Mouse (Mus musculus) liver, embryonic 11.5 days (tissue): ENCODE results near the gene Kcne2. TPM values are rescaled to one million over a fixed set of nuclear protein-coding genes. Genes with fewer than 3 reads are reported as not detected.

Experiments used
- ATAC-seq: fragments of 200-750 bp; cut with Nextera tagmentation; replicated peaks from 2 replicates; pipeline ENCODE4 v1.8.0; 2017; ENCODE audit warnings: moderate number of reproducible peaks, mild to moderate bottlenecking, moderate TSS enrichment, moderate library complexity; ENCODE audit not compliant: low FRiP score
- DNase-seq: peaks from one replicate; pipeline ENCODE4 v3.0.0-alpha.2; 2017; ENCODE audit warnings: low spot score
- H3K27ac ChIP-seq: fragments of 300-500 bp; sonication (generic); 2 replicates; pipeline ENCODE4 v1.5.1; 2014; ENCODE audit warnings: mild to moderate bottlenecking, low read depth, low read length, control low read depth
- H3K27me3 ChIP-seq: fragments of 300-500 bp; sonication (generic); replicated peaks from 2 replicates; pipeline ENCODE4 v1.6.1; 2014; ENCODE audit warnings: low read length, mixed read lengths; ENCODE audit not compliant: control insufficient read depth, insufficient read depth
- H3K36me3 ChIP-seq: fragments of 300-500 bp; sonication (generic); 2 replicates; pipeline ENCODE4 v1.6.1; 2014; ENCODE audit warnings: mild to moderate bottlenecking, low read length, moderate library complexity, mixed read lengths; ENCODE audit not compliant: control insufficient read depth, insufficient read depth
- H3K4me1 ChIP-seq: fragments of 300-500 bp; sonication (generic); replicated peaks from 2 replicates; pipeline ENCODE4 v1.6.1; 2014; ENCODE audit warnings: low read length, mixed read lengths; ENCODE audit not compliant: control insufficient read depth, insufficient read depth
- H3K4me2 ChIP-seq: fragments of 300-500 bp; sonication (generic); 2 replicates; pipeline ENCODE4 v1.6.1; 2014; ENCODE audit warnings: mild to moderate bottlenecking, control low read depth, moderate library complexity
- H3K4me3 ChIP-seq: fragments of 300-500 bp; sonication (generic); 2 replicates; pipeline ENCODE4 v1.5.1; 2014; ENCODE audit warnings: low read depth, low read length, control low read depth
- H3K9ac ChIP-seq: fragments of 300-500 bp; sonication (generic); 2 replicates; pipeline ENCODE4 v1.6.1; 2014; ENCODE audit warnings: low read depth, low read length, control low read depth
- H3K9me3 ChIP-seq: fragments of 300-500 bp; sonication (generic); 2 replicates; pipeline ENCODE4 v1.6.1; 2016; ENCODE audit warnings: low read length, inconsistent platforms, mixed read lengths; ENCODE audit not compliant: control insufficient read depth
- WGBS: fragments of 180-500 bp; shearing (Covaris S2); extraction: QIAGEN DNeasy Blood & Tissue Kit; methylation state at CpG from one replicate; pipeline ENCODE4 v1.1.7; 2014; 5-methylcytosine and 5-hydroxymethylcytosine counted together
- polyA plus RNA-seq: library from polyadenylated mRNA; unstranded; fragments of >200 nt; fragmentation: Nextera tagmentation; extraction: Ambion mirVana; gene quantifications from 2 replicates; pipeline ENCODE4 v1.2.1, GENCODE M21; 2014

The Kcne2 gene
- polyA plus RNA-seq, 1 experiment from 2014 or later = 0.26 TPM

- no peak for ATAC-seq
- no peaks in the 10 kb centered on the region; the same call in 1 of the 2 replicates for H3K27me3 ChIP-seq
- H3K4me3 ChIP-seq = no peak overlapping the region
- no peak for DNase-seq
- no peak overlapping the region for H3K27ac ChIP-seq
- no peak overlapping the region for H3K4me2 ChIP-seq
- no peaks in the 10 kb centered on the region for H3K36me3 ChIP-seq
- WGBS = 63% methylated on average over 9 of the region's 9 CpGs
- no peaks in the 10 kb centered on the region for H3K9me3 ChIP-seq
- peaks cover 8% of the 10 kb centered on the region for H3K4me1 ChIP-seq
- no peak overlapping the region for H3K9ac ChIP-seq
Observed at GRCm38 (mm10) chr16:92334600-92334999, 42.4 kb downstream of the Kcne2 start.

DNA sequence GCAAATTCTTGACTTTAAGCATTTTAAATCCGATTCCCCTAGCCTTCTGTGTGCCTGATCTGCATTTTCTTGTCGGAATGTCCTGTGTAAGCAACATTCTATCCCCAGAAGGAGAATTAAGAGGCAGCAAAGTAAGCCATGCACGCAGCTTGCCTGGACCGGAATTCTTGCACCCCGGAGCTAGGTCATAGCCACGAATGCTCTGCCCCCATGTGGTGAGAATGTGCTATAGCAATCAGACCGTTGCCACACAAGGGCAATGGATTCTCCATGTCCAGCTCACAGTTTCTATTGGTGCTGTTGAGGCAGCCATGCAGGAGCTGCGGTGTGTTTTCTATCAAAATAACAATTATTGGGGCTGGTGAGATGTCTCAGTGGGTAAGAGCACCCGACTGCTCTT, 44.1 kb downstream of the Kcne2 start:
- peaks cover 16% of the 10 kb centered on the region for H3K4me1 ChIP-seq
- H3K9ac ChIP-seq = no peak overlapping the region
- H3K4me3 ChIP-seq = no peak overlapping the region
- no peak overlapping the region for H3K27ac ChIP-seq
- H3K36me3 ChIP-seq = no peaks in the 10 kb centered on the region
- peak; percentile 63 for DNase-seq
- no peak overlapping the region for H3K4me2 ChIP-seq
- no peaks in the 10 kb centered on the region for H3K9me3 ChIP-seq
- 0 out of 2 replicates have a peak, but pooled peaks have one; percentile 42 for ATAC-seq
- H3K27me3 ChIP-seq = no peaks in the 10 kb centered on the region; the same call in 1 of the 2 replicates
- 11% methylated on average over 9 of the region's 9 CpGs for WGBS

DNA sequence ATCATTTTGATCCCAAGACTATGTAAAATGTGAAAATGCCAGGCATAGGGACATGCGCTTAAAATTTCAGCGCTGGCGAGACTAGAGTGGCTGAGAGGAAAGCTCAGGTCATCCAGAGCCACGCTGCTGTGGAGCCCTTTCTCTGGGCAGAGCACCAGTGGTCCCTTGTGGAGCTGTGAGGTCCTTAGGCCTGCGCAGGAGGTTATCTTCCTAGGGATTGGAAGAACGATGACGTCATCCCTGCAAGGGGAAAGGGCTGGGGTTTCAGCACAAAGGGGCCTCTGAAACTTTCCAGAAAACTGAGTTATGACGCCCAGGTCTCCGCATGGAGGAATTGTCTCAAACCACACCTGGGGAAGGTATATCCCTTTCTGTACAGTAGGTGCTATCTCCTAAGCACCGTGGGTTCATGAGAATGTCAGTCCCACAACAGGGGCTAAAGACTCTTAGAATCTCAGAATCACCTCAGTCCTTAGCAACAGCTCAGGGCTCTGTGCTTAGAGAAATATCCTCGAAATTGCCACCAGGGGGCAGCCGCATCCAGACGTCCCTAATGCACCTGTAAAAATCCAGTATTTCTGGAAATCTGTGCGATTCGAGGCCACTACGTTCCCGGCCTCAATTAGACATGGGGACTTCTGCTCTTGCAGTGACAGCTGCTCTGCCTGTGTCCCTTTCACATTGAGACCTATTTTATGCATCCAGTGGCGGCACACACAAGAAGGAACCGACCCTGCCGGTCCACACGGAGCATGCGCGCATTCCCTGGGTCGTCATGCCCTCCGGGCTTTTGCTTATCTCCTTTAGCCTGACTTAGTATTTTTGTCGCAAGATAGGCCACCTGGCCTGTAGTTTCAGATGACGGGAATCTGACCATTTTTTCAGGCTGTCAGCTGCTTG, 48.7 kb downstream of the Kcne2 start:
- Histone ChIP-seq H3K27me3 (no peaks in the 10 kb centered on the region; the same call in 1 of the 2 replicates), H3K9ac (no peak overlapping the region; the same call in 1 of the 2 replicates), H3K9me3 (no peaks in the 10 kb centered on the region), H3K27ac (no peak overlapping the region), H3K4me3 (peak overlapping the region; percentile 38), H3K36me3 (no peaks in the 10 kb centered on the region), H3K4me2 (peak overlapping the region; percentile 65), H3K4me1 (peaks cover 25% of the 10 kb centered on the region)
- peak; percentile 83 for ATAC-seq
- 21% methylated on average over 27 of the region's 27 CpGs for WGBS
- DNase-seq = peak; percentile 72

GRCm38 (mm10) chr16:92345177-92345576, 53.0 kb downstream of the Kcne2 start:
- DNase-seq = peak; percentile 37
- no peak overlapping the region for H3K4me3 ChIP-seq
- 0 out of 2 replicates have a peak overlapping the region, but pooled peaks have one; percentile 30 for H3K9ac ChIP-seq
- H3K36me3 ChIP-seq = no peaks in the 10 kb centered on the region
- no peaks in the 10 kb centered on the region for H3K9me3 ChIP-seq
- peak overlapping the region; percentile 49 for H3K4me2 ChIP-seq
- peak; percentile 57 for ATAC-seq
- H3K27ac ChIP-seq = peak overlapping the region; percentile 38; the same call in 1 of the 2 replicates
- peaks cover 27% of the 10 kb centered on the region for H3K4me1 ChIP-seq
- H3K27me3 ChIP-seq = no peaks in the 10 kb centered on the region
- 30% methylated on average over 11 of the region's 11 CpGs for WGBS

DNA sequence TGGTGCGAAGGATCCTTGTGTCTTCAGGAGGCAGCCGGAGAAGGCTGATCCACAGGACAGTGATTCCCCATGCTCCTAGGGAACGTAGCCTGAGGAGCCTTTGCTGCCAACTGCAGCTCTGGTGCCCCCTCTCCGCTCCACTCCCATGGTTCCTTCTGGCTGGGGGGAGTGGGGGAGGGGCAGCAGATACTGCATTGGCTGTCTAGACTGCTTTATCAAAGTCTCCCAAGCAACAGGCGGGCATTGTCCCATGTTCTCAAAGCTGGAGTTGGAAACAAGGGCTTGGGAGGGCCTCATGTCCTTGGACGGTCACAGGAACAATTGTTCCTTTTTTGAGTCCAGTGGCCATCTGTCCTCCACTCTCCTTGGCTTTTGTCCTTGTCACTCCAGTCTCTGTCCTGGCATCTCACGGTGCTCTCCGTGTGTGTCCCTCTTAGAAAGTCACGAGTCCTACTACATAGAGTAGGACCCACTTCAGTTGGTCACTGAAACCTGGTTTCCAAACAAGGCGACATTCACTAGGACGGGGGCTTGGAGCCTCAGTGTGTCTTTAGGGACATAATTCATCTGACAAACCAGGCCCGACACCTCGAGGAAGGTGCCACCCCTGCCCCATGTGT, 54.2 kb downstream of the Kcne2 start:
- H3K9ac ChIP-seq = no peak overlapping the region
- peaks cover 17% of the 10 kb centered on the region for H3K4me1 ChIP-seq
- no peak overlapping the region; the same call in 1 of the 2 replicates for H3K4me2 ChIP-seq
- H3K27ac ChIP-seq = no peak overlapping the region
- no peaks in the 10 kb centered on the region for H3K9me3 ChIP-seq
- H3K36me3 ChIP-seq = no peaks in the 10 kb centered on the region
- H3K27me3 ChIP-seq = no peaks in the 10 kb centered on the region
- WGBS = 74% methylated on average over 13 of the region's 13 CpGs
- H3K4me3 ChIP-seq = no peak overlapping the region
- no peak for DNase-seq
- 0 out of 2 replicates have a peak, but pooled peaks have one; percentile 42 for ATAC-seq

Other genes starting within 250 kb of the Kcne2 start
- gene Mrps6, start 234.1 kb upstream of the Kcne2 start, polyA plus RNA-seq = 88.9 and 97.5 TPM in 2 replicates
- gene Gm49711, start 234.1 kb upstream of the Kcne2 start, polyA plus RNA-seq = 0.15 TPM in 1 of 2 replicates, not detected in the other
- gene Slc5a3, start 234.1 kb upstream of the Kcne2 start, polyA plus RNA-seq = 5.6 and 5.9 TPM in 2 replicates
- 106 and 117 TPM in 2 replicates for gene Smim11, start 8.9 kb downstream of the Kcne2 start, polyA plus RNA-seq
- gene Fam243, start 29.1 kb downstream of the Kcne2 start, polyA plus RNA-seq = not detected in 2 replicates
- gene Kcne1, start 67.1 kb downstream of the Kcne2 start, polyA plus RNA-seq = 0.05 TPM in 1 of 2 replicates, not detected in the other
- 21.6 and 21.9 TPM in 2 replicates for gene Rcan1, start 178.5 kb downstream of the Kcne2 start, polyA plus RNA-seq
- 1.5 and 1.6 TPM in 2 replicates for gene Clic6, start 193.3 kb downstream of the Kcne2 start, polyA plus RNA-seq